Mouse (Mus musculus) hindbrain, embryonic 16.5 days (tissue): ENCODE measurements at regions not wholly inside any gene's neighbourhood (a gene's known extent, or its start where the extent isn't known, plus 50 kb on each side); places are given as distances from the start of the nearest gene placed in this dataset.

Experiments
- ATAC-seq: fragments of 200-750 bp; cut with Nextera tagmentation; 2 replicates; pipeline ENCODE4 v1.8.0; 2017; ENCODE audit warnings: moderate TSS enrichment, moderate library complexity
- H3K27ac ChIP-seq: fragments of 300-500 bp; sonication (generic); 2 replicates; pipeline ENCODE4 v1.5.1; 2014; ENCODE audit warnings: low read depth, mild to moderate bottlenecking, control low read depth, low read length, moderate library complexity
- H3K27me3 ChIP-seq: fragments of 300-500 bp; sonication (generic); replicated peaks from 2 replicates; pipeline ENCODE4 v1.6.1; 2014; ENCODE audit warnings: low read length; ENCODE audit not compliant: control insufficient read depth, insufficient read depth
- H3K36me3 ChIP-seq: fragments of 300-500 bp; sonication (generic); 2 replicates; pipeline ENCODE4 v1.6.1; 2014; ENCODE audit warnings: mild to moderate bottlenecking, low read length, moderate library complexity, mixed read lengths; ENCODE audit not compliant: control insufficient read depth, insufficient read depth
- H3K4me1 ChIP-seq: fragments of 300-500 bp; sonication (generic); 2 replicates; pipeline ENCODE4 v1.6.1; 2014; ENCODE audit warnings: low read depth, low read length; ENCODE audit not compliant: control insufficient read depth, insufficient read depth
- H3K4me2 ChIP-seq: fragments of 300-500 bp; sonication (generic); 2 replicates; pipeline ENCODE4 v1.6.1; 2014; ENCODE audit warnings: mild to moderate bottlenecking, low read length, control low read depth, moderate library complexity
- H3K4me3 ChIP-seq: fragments of 300-500 bp; sonication (generic); 2 replicates; pipeline ENCODE4 v1.5.1; 2014; ENCODE audit warnings: mild to moderate bottlenecking, low read length, control low read depth, moderate library complexity
- H3K9ac ChIP-seq: fragments of 300-500 bp; sonication (generic); 2 replicates; pipeline ENCODE4 v1.6.1; 2014; ENCODE audit warnings: low read depth, mild to moderate bottlenecking, control low read depth, low read length, moderate library complexity
- H3K9me3 ChIP-seq: fragments of 300-500 bp; sonication (generic); 2 replicates; pipeline ENCODE4 v1.6.1; 2014; ENCODE audit warnings: mild to moderate bottlenecking, low read length, moderate library complexity; ENCODE audit not compliant: control insufficient read depth
- WGBS: fragments of 180-500 bp; shearing (Covaris S2); extraction: QIAGEN DNeasy Blood & Tissue Kit; methylation state at CpG from one replicate; pipeline ENCODE4 v1.1.7; 2014; 5-methylcytosine and 5-hydroxymethylcytosine counted together

GRCm38 (mm10) chr17:79776177-79776576 lies 61.3 kb upstream of the Cyp1b1 start:
- H3K27ac ChIP-seq = no peak overlapping the region
- no peak overlapping the region for H3K4me2 ChIP-seq

GRCm38 (mm10) chr17:79775216-79775615 lies 60.4 kb upstream of the Cyp1b1 start:
- no peak overlapping the region for H3K27ac ChIP-seq
- H3K4me1 ChIP-seq = peaks cover 5% of the 10 kb centered on the region
- H3K27me3 ChIP-seq = no peaks in the 10 kb centered on the region
- H3K4me2 ChIP-seq = no peak overlapping the region
- no peak overlapping the region for H3K9ac ChIP-seq
- WGBS = 67% methylated on average over 6 of the region's 6 CpGs
- ATAC-seq = no peak
- H3K4me3 ChIP-seq = no peak overlapping the region
- H3K9me3 ChIP-seq = no peaks in the 10 kb centered on the region
- H3K36me3 ChIP-seq = no peaks in the 10 kb centered on the region

More at GRCm38 (mm10) chr17:79776177-79776576, 61.3 kb upstream of the Cyp1b1 start:
- Histone ChIP-seq H3K9ac (no peak overlapping the region), H3K4me1 (peaks cover 5% of the 10 kb centered on the region), H3K27me3 (no peaks in the 10 kb centered on the region), H3K9me3 (0 out of 2 replicates have a peak, but pooled peaks cover 4% of the 10 kb centered on the region), H3K4me3 (no peak overlapping the region), H3K36me3 (no peaks in the 10 kb centered on the region)
- no peak for ATAC-seq
- 89% methylated on average over 4 of the region's 4 CpGs for WGBS

GRCm38 (mm10) chr17:79774291-79774690 lies 59.4 kb upstream of the Cyp1b1 start:
- Histone ChIP-seq H3K9ac (no peak overlapping the region), H3K36me3 (no peaks in the 10 kb centered on the region), H3K4me3 (no peak overlapping the region), H3K27ac (no peak overlapping the region), H3K9me3 (no peaks in the 10 kb centered on the region), H3K4me1 (peaks cover 5% of the 10 kb centered on the region), H3K27me3 (no peaks in the 10 kb centered on the region), H3K4me2 (no peak overlapping the region)
- 78% methylated on average over 1 of the region's 1 CpGs for WGBS
- no peak for ATAC-seq

GRCm38 (mm10) chr17:79772219-79772618 lies 57.4 kb upstream of the Cyp1b1 start:
- Histone ChIP-seq H3K36me3 (no peaks in the 10 kb centered on the region), H3K4me1 (peaks cover 5% of the 10 kb centered on the region), H3K9me3 (no peaks in the 10 kb centered on the region), H3K27ac (no peak overlapping the region), H3K4me3 (no peak overlapping the region), H3K9ac (no peak overlapping the region), H3K4me2 (no peak overlapping the region; the same call in 1 of the 2 replicates), H3K27me3 (no peaks in the 10 kb centered on the region)
- WGBS = 72% methylated on average over 4 of the region's 4 CpGs
- no peak for ATAC-seq

GRCm38 (mm10) chr17:79771727-79772126 lies 56.9 kb upstream of the Cyp1b1 start:
- H3K27ac ChIP-seq = no peak overlapping the region

GRCm38 (mm10) chr17:79770911-79771310 lies 56.0 kb upstream of the Cyp1b1 start:
- no peak for ATAC-seq
- H3K4me3 ChIP-seq = no peak overlapping the region
- 65% methylated on average over 7 of the region's 7 CpGs for WGBS
- H3K4me1 ChIP-seq = peaks cover 5% of the 10 kb centered on the region
- no peak overlapping the region for H3K9ac ChIP-seq
- H3K9me3 ChIP-seq = no peaks in the 10 kb centered on the region
- H3K36me3 ChIP-seq = no peaks in the 10 kb centered on the region
- no peaks in the 10 kb centered on the region for H3K27me3 ChIP-seq
- H3K4me2 ChIP-seq = no peak overlapping the region
- H3K27ac ChIP-seq = no peak overlapping the region

More at GRCm38 (mm10) chr17:79771727-79772126, 56.9 kb upstream of the Cyp1b1 start:
- Histone ChIP-seq H3K9ac (no peak overlapping the region), H3K27me3 (no peaks in the 10 kb centered on the region), H3K36me3 (no peaks in the 10 kb centered on the region), H3K4me1 (peaks cover 5% of the 10 kb centered on the region), H3K9me3 (no peaks in the 10 kb centered on the region), H3K4me3 (no peak overlapping the region), H3K4me2 (peak overlapping the region; percentile 35)
- 13% methylated on average over 10 of the region's 10 CpGs for WGBS
- ATAC-seq = 0 out of 2 replicates have a peak, but pooled peaks have one; percentile 67

GRCm38 (mm10) chr17:79769824-79770223 lies 55.0 kb upstream of the Cyp1b1 start:
- H3K9ac ChIP-seq = no peak overlapping the region
- no peaks in the 10 kb centered on the region for H3K9me3 ChIP-seq
- no peak overlapping the region for H3K27ac ChIP-seq
- no peaks in the 10 kb centered on the region for H3K27me3 ChIP-seq
- WGBS = 73% methylated on average over 6 of the region's 6 CpGs
- ATAC-seq = no peak
- no peak overlapping the region for H3K4me3 ChIP-seq
- H3K4me1 ChIP-seq = peaks cover 5% of the 10 kb centered on the region
- H3K4me2 ChIP-seq = no peak overlapping the region
- H3K36me3 ChIP-seq = no peaks in the 10 kb centered on the region

- ATAC-seq = no peak
- 73% methylated on average over 2 of the region's 2 CpGs for WGBS
- peaks cover 5% of the 10 kb centered on the region for H3K4me1 ChIP-seq
These were observed 53.2 kb upstream of the Cyp1b1 start for GRCm38 (mm10) chr17:79768080-79768479.

GRCm38 (mm10) chr17:79765061-79765794 lies 50.4 kb upstream of the Cyp1b1 start:
- peak; percentile 92 for ATAC-seq
- Histone ChIP-seq H3K9ac (no peak overlapping the region), H3K9me3 (no peaks in the 10 kb centered on the region), H3K4me1 (no peaks in the 10 kb centered on the region), H3K4me2 (no peak overlapping the region), H3K36me3 (no peaks in the 10 kb centered on the region), H3K27me3 (no peaks in the 10 kb centered on the region), H3K4me3 (no peak overlapping the region), H3K27ac (peak overlapping the region; percentile 58)
- WGBS = 68% methylated on average over 7 of the region's 7 CpGs

More at GRCm38 (mm10) chr17:79768080-79768479, 53.2 kb upstream of the Cyp1b1 start:
- H3K4me3 ChIP-seq = no peak overlapping the region
- no peaks in the 10 kb centered on the region for H3K27me3 ChIP-seq
- no peak overlapping the region for H3K9ac ChIP-seq
- no peak overlapping the region for H3K27ac ChIP-seq
- H3K36me3 ChIP-seq = no peaks in the 10 kb centered on the region
- H3K9me3 ChIP-seq = no peaks in the 10 kb centered on the region
- H3K4me2 ChIP-seq = no peak overlapping the region
